Mouse (Mus musculus) spleen, postnatal 10 days (tissue): ENCODE measurements around the gene Vps18.

Source experiments
- DNase-seq, 2 experiments: peaks; one replicate each; pipeline ENCODE4 v3.0.0; 2021 to 2022; ENCODE audit warnings: low spot score in 2 of 2

The Vps18 gene

DNA sequence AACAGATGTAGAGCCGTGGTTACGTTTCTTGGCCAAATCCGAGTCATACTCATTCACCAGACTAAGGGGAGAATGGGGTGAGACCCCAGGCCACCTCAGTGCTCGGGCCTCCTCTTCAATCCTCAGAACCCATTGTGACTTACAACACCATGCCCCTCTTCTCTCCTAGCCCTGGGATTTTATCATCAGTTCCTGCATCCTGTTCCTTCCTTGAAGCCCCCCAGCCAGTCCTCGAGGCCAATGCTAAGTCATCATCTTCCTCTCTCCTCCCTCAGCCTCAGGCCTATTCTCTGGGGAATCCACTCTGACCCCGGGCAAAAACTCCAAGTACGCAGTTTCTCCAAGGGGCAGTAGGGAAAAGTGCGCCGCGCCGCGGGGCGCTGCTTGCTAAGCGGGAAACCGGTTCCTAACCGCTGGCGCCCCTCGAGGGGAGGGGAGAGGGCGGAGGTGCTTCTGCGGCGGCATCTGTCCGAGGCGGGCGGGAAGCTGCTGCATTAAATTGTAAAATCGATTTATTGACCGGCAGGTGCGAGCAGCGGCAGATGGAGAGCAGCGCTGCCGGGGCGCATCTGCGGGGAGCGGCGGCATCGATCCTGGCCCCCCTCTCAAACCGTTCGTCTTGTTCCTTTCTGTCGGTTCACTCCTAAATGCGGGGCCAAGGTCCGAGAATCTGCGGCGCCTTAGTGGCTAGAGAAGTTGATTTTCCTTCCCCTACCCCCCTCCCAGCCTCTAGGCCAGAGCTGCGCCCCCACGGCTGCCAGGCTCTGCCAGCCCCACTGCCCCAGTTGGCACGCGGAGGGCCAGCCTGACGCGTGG lies 33.4 kb downstream of the Vps18 start:
- DNase-seq = no peak

DNA sequence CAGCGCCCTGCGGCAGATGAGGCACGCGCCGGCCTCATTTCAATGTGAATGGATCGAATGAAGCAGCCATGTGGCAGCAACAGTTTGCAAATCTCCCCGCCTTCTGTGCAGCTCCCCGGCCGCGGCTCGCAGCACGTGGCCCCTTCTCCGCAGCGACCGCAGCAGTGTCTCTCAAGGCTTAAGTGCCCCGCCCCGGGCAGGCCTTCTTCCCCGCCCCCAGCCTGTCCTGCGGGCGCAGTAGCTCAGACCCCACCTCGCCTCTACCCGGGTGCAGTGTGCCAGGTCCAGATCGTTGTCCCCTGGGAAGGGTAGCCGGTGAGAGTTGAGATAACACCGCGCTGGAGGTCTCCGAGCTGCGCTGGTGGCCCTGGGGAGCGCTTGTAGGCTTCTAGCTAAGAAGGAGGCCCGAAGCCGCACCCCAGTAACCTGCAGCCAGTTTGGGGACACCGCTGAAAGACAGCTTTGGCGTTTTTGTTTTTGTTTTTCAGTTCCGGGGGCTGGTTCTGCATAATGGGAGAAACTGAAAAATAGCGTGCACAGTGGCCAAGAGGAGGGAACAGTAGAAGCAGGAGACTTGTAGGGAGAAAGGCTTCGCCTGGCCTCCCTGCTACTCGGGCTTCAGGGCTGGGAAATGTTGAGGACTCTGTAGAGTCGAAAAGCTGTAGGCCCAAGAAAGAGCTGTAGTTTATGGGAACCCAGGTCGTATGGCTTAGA lies 34.2 kb downstream of the Vps18 start:
- peak in 1 of 2 experiments; percentile 55 for DNase-seq

DNA sequence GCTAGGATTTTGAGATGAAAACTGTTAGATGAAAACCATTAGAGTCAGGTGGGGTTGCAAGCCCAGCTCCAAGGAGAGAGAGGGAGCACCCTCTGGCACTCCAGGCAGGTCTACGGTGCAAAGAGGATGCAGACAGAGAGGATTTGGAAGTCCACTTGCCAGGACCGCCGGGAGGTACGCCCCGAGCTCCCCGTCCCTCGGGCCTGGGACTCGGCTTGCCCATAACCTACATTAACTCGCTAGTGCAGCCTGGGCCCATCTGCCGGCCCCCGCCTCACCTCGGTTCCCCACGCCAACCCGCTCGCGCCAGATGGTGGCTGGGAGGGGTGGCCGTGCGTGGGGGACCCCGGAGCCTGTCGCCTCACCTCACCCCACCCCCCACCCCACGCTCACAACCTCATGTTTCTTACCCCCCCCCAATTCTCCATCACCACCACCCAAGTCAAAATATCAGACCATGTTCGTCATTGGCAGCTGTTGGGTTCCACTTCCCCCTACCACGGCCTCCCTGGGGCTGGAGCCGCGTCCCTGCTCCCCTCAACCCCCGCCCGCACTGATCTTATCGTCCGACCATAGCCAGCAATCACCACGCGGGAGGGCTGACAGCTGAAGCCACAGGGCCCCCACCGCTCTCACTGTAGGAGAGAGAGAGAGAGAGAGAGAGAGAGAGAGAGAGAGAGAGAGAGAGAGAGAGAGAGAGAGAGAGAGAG lies 35.5 kb downstream of the Vps18 start:
- DNase-seq = peak in 1 of 2 experiments; percentile 66

DNA sequence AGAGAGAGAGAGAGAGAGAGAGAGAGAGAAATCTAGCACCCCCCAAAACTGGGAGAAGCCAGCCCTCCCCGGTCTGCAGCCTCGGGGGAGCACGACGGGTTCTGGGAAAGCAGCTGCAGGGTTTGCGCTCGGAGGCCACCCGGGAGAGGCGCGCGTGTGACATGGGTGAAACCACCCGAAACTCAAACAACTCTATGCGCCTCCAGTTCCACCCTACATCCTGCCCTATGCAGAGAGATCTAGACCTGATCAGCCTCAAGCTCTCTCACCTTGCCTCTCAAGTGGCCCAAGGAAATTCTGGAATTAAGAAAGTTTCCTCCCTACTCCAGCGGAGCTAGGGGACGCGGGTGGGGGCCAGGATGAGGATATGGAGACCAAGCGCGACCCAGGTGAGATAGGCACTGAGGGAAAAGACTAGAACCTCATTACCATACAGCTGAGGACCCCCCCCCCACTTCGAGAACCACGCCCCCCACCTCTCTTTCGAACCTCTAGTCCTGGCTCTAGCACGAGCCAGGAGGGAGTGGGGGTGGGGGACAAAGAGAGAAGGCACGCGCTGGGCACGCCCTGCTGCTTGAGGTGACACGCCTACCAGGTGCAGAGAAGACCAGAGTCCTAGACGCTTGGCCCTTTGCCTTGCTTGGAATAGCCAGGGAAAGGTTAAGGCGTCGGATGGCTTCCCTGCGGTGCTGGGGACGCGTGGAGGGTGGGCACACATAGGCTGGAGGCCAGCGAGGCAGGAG lies 36.2 kb downstream of the Vps18 start:
- DNase-seq = peak in 1 of 2 experiments; percentile 47

DNA sequence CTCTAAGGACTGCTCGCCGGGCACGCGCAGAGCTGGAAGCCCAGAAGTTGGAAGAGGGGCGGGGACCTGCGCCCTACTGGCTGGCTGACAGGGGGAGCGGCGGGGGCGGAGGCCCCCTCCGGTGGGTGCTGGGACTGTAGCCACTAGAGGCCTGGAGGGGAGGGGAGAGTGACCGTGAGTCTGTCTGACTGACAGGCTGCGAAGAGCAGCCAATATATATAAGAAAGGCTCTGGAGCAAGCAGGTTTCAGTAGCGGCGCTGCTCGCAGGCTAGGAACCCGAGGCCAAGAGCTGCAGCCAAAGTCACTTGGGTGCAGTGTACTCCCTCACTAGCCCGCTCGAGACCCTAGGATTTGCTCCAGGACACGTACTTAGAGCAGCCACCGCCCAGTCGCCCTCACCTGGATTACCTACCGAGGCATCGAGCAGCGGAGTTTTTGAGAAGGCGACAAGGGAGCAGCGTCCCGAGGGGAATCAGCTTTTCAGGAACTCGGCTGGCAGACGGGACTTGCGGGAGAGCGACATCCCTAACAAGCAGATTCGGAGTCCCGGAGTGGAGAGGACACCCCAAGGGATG lies 37.1 kb downstream of the Vps18 start, which contains the start of gene Dll4:
TSS of gene Dll4 (plus strand) at position 217 of the 576 bp plus-strand sequence.
- DNase-seq = peak; percentile 28 to 43

DNA sequence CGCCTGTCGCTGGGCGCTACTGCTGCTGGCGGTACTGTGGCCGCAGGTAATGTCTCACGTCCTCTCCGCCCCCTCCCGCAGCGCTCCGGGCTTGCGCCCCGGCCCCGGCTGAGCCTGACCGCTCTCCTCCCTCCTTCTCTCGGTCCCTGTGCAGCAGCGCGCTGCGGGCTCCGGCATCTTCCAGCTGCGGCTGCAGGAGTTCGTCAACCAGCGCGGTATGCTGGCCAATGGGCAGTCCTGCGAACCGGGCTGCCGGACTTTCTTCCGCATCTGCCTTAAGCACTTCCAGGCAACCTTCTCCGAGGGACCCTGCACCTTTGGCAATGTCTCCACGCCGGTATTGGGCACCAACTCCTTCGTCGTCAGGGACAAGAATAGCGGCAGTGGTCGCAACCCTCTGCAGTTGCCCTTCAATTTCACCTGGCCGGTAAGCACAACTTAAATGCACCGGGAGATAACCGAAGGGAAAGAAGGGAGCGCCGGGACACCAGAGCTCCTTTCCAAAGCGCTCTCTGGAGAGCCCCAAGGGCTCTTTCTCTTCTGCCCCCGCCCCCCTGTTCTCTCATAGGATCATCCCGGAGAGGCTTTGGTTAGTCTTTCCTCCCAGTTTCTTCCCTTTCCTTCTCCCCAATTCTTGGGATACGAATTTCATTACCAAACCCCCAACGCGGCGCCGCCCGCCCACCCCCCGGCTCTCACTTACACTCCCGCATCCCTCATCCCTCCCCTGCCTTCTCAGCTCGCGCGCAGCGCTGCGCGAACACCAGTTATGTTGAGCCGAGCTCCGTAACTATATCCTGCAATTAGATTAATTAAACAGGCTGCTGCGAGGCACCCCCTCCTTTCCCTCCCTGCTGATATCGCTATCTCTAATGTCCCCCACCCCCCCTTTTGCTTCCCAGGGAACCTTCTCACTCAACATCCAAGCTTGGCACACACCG lies 37.9 kb downstream of the Vps18 start:
- DNase-seq = no peak

DNA sequence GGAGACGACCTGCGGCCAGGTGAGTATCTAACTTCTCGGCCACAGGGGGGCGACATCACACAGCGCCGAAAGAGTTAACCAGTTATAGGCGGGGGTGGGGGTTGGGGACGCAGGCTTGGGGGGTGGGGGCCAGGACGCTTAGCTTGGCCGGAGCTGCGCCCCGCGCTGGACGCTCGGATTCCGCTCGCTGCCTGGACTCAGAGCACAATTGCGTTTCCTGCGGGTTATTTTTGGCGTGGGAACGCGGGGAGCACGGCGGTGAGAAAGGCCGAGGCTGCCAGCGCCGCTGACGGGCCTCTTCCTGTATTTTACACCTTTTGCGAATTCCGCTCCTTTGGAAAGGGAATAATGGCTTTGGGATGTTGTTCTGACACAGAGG lies 38.6 kb downstream of the Vps18 start:
- DNase-seq = peak in 1 of 2 experiments; percentile 53

DNA sequence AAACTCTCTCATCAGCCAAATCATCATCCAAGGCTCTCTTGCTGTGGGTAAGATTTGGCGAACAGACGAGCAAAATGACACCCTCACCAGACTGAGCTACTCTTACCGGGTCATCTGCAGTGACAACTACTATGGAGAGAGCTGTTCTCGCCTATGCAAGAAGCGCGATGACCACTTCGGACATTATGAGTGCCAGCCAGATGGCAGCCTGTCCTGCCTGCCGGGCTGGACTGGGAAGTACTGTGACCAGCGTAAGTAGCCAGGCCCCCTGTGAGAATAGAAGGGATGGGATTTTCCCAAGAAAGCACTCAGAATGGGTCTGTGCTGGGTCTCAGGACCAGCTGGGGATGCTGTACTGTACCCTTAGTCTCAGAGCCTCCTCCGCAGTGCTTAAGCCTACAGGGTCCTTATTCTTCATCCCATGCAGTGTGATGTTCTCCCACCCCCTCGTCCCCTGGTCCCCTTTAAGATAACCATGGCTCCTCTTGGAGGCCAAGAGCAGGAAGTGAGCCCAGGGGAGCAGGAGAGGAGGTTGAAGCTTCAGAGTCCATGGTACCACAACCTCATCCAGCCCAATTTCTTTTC lies 39.5 kb downstream of the Vps18 start:
- DNase-seq = no peak

DNA sequence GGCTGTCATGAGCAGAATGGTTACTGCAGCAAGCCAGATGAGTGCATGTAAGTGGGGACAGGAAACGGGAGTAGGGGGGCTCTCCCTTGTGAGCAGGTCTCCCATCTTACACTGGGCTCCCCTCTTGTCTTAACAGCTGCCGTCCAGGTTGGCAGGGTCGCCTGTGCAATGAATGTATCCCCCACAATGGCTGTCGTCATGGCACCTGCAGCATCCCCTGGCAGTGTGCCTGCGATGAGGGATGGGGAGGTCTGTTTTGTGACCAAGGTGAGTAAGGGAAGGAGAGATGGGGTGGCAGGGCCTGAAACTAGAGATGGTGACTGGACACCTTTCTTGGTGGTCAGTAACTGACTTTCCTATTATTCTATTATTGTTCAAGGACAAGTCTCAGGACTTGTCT lies 40.0 kb downstream of the Vps18 start:
- DNase-seq = no peak

DNA sequence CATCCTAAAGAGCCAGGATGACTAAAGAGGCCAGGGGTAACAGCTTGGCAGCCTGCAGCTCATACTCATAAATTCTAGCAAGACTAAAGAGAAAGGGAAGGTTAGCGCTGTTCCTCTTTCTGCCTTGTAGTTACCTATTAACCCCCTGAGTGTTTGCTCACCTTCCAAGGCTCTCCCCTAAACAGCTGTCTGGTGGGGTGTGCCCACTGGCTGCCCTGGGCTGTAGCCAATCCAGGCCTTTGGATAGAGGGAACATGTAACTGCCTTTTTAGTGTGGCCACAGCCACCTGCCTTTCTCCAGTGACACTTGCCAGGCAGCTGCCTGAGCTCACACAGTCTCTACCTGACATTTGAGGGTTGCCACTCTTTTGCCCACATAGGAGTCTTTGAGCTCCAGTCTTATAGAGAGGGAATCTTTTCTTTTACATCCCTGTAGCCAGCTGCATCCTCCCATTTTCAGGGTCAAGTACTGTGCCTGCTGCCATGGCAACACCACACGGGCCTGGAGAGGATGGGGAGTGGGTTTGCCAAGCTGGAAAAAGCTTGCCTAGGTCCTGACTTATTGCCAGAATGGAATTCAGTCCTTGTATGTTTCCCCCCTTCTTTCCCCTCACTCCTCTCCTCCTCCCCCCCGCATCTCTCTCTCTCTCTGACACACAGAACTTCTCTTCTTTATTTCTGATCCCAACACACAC lies 40.7 kb downstream of the Vps18 start:
- no peak for DNase-seq

DNA sequence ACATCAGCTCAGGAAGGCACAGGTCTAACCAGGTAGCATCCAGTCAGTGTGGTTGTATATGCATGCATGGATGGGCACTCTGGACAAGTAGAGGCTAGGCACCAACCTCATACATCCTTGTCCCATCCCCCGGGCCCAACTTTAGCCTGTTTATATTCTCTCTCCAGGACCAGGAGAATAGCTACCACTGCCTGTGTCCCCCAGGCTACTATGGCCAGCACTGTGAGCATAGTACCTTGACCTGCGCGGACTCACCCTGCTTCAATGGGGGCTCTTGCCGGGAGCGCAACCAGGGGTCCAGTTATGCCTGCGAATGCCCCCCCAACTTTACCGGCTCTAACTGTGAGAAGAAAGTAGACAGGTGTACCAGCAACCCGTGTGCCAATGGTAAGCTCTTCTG lies 42.3 kb downstream of the Vps18 start:
- no peak for DNase-seq

DNA sequence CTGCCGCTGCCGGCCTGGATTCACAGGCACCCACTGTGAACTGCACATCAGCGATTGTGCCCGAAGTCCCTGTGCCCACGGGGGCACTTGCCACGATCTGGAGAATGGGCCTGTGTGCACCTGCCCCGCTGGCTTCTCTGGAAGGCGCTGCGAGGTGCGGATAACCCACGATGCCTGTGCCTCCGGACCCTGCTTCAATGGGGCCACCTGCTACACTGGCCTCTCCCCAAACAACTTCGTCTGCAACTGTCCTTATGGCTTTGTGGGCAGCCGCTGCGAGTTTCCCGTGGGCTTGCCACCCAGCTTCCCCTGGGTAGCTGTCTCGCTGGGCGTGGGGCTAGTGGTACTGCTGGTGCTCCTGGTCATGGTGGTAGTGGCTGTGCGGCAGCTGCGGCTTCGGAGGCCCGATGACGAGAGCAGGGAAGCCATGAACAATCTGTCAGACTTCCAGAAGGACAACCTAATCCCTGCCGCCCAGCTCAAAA lies 43.7 kb downstream of the Vps18 start:
- no peak for DNase-seq

DNA sequence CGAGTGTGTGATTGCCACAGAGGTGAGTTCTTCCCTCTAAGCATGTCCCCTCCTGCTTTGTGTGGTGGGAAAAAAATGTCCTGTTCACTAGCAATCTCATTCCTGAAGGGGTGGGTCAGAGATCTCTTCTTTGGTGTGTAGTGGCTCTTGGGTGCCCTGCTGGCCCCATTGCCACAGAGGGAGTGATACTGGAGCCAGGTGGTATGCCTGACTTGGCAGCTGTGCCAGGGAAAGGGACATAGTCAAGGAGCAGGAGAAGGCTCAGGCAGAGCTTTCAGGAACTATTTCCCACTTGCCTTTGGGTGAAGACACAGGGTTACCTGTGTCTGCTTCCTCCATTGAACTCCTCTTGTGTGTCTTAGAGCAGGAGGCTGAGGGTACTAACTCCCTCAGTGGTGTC lies 45.6 kb downstream of the Vps18 start:
- no peak for DNase-seq

DNA sequence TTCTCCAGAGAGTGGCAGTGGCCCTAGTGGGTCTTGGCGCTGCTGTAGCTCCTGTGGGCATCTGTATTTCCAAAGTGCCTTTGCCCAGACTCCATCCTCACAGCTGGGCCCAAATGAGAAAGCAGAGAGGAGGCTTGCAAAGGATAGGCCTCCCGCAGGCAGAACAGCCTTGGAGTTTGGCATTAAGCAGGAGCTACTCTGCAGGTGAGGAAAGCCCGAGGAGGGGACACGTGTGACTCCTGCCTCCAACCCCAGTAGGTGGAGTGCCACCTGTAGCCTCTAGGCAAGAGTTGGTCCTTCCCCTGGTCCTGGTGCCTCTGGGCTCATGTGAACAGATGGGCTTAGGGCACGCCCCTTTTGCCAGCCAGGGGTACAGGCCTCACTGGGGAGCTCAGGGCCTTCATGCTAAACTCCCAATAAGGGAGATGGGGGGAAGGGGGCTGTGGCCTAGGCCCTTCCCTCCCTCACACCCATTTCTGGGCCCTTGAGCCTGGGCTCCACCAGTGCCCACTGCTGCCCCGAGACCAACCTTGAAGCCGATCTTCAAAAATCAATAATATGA lies 46.5 kb downstream of the Vps18 start:
- no peak for DNase-seq

DNA sequence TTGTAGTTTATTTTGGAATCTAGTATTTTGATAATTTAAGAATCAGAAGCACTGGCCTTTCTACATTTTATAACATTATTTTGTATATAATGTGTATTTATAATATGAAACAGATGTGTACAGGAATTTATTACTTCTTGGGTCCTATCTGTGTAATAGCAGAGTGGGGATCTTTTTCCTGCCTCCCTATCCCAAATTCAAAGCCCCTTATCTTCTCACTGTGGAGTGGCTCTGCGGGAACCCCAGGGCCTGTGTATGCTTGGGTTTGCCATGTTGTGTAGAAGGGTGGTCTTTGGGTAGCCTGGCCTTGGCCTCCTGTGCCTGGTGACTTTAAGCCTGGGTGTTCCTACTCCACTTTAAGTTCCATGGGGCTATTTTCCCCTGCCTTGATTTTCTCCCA lies 47.0 kb downstream of the Vps18 start:
- no peak for DNase-seq

DNA sequence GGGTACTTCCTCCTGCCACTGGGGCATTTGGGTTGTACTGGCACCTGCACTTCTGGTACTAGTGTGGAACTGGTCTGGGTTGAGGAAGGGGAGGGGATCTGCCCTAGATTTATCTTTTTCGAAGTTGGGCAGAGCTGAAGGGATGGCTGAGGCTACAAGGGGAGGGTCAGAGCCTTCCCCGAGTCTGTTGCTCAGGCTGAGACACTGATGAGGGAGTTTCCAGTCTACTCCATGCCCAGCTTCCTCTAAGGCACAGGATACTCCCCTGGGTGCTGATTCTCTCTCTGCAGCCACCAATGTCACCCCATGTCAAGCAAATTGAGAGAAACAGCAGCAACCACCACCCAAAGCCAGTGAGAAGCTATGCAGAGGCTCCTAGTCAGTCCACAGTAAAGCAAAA lies 47.5 kb downstream of the Vps18 start:
- no peak for DNase-seq

DNA sequence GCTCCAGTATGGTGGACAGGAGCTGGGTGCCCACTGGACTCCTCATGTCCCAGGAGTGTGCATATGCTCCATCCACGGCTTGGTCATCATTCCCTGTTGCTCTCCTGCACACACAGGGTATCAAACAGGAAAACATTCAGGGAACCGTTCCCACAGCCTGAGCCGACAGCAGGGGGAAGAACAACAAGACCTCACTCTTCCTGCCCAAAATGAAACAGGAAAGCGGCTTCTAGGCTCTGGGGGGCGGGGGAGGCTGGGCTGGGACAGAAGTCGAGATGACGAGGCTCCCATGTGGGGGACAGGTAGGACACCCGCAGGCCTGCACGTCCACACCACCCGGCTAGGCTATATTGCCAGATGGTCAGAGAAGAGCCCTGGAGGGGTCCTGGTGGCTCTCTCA lies 47.9 kb downstream of the Vps18 start:
- no peak for DNase-seq

DNA sequence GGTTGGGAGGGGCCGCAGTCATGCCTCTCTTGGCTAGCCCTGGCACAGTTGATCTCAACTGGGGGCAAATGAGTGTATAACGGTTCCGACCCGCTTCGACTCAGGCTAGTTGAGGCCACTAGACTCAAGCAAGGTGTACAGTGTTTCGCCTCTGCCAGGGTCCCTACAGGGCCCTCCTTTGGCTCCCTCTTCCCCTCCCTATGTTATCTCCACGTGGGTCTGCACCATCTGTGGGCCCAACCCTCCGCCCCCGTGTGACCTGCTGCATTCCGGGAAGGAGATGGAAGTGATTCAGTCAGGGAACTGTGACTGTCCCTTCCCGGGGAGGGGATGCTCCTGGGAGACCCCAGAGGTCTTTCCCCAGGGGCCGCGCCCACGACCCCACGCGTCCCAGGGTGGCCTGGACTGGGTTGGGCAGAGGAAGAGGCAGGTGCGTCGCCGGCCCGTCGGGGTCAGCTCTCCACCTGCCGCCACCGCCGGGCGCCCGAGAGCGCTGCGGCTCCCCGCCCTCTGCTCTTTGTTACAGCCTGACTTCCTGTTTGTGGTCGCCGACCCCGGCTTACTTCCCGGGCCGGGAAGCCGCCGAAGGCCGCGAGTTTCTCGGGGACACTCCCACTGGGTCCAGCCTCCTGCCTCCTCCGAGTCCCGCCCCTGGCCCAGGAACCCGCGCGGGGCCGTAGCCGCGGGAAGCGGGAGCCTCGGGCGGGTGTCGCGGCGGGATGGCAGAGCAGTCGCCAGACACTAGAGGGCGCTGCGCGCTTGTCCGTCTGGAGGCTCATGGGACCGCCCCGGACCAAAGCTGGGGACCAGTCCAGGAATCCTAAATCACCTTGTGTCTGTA lies 49.1 kb downstream of the Vps18 start:
- DNase-seq = peak; percentile 86 to 90
